Mouse (Mus musculus) lung, embryonic 14.5 days (tissue): ENCODE results near the gene Ppm1g. TPM values are rescaled to one million over a fixed set of nuclear protein-coding genes. Genes with fewer than 3 reads are reported as not detected.

ENCODE experiments used
- ATAC-seq: fragments of 200-750 bp; cut with Nextera tagmentation; 2 replicates; pipeline ENCODE4 v1.8.0; 2017; ENCODE audit warnings: mild to moderate bottlenecking, moderate TSS enrichment, moderate library complexity; ENCODE audit not compliant: insufficient read depth
- DNase-seq: peaks from one replicate; pipeline ENCODE4 v3.0.0-alpha.2; 2015
- H3K27ac ChIP-seq: fragments of 300-500 bp; sonication (generic); 2 replicates; pipeline ENCODE4 v1.5.1; 2014; ENCODE audit warnings: low read depth, mild to moderate bottlenecking, moderate library complexity
- H3K27me3 ChIP-seq: fragments of 300-500 bp; sonication (generic); 2 replicates; pipeline ENCODE4 v1.6.1; 2014; ENCODE audit warnings: low read length, control low read depth; ENCODE audit not compliant: insufficient read depth
- H3K36me3 ChIP-seq: fragments of 300-500 bp; sonication (generic); 2 replicates; pipeline ENCODE4 v1.6.1; 2014; ENCODE audit warnings: control low read depth; ENCODE audit not compliant: insufficient read depth
- H3K4me1 ChIP-seq: fragments of 300-500 bp; sonication (generic); 2 replicates; pipeline ENCODE4 v1.6.1; 2014; ENCODE audit warnings: antibody characterized with exemption, control low read depth; ENCODE audit not compliant: insufficient read depth
- H3K4me2 ChIP-seq: fragments of 300-500 bp; sonication (generic); 2 replicates; pipeline ENCODE4 v1.6.1; 2014; ENCODE audit warnings: mild to moderate bottlenecking
- H3K4me3 ChIP-seq: fragments of 300-500 bp; sonication (generic); 2 replicates; pipeline ENCODE4 v1.5.1; 2014; ENCODE audit warnings: low read depth, low read length
- H3K9ac ChIP-seq: fragments of 300-500 bp; sonication (generic); 2 replicates; pipeline ENCODE4 v1.6.1; 2014
- H3K9me3 ChIP-seq: fragments of 300-500 bp; sonication (generic); 2 replicates; pipeline ENCODE4 v1.6.1; 2016; ENCODE audit warnings: low read depth, low read length, control low read depth
- CTCF ChIP-seq: IDR thresholded peaks from 2 replicates; pipeline ENCODE4 v1.5.1; 2016; ENCODE audit warnings: antibody characterized with exemption, low read depth
- WGBS: fragments of 180-500 bp; shearing (Covaris S2); extraction: QIAGEN DNeasy Blood & Tissue Kit; methylation state at CpG from one replicate; pipeline ENCODE4 v1.1.7; 2014; 5-methylcytosine and 5-hydroxymethylcytosine counted together
- polyA plus RNA-seq: library from polyadenylated mRNA; unstranded; fragments of >200 nt; fragmentation: Nextera tagmentation; extraction: Ambion mirVana; gene quantifications from 2 replicates; pipeline ENCODE4 v1.2.1, GENCODE M21; 2014

The Ppm1g gene
- polyA plus RNA-seq, 1 experiment from 2014 or later: 148 TPM

DNA sequence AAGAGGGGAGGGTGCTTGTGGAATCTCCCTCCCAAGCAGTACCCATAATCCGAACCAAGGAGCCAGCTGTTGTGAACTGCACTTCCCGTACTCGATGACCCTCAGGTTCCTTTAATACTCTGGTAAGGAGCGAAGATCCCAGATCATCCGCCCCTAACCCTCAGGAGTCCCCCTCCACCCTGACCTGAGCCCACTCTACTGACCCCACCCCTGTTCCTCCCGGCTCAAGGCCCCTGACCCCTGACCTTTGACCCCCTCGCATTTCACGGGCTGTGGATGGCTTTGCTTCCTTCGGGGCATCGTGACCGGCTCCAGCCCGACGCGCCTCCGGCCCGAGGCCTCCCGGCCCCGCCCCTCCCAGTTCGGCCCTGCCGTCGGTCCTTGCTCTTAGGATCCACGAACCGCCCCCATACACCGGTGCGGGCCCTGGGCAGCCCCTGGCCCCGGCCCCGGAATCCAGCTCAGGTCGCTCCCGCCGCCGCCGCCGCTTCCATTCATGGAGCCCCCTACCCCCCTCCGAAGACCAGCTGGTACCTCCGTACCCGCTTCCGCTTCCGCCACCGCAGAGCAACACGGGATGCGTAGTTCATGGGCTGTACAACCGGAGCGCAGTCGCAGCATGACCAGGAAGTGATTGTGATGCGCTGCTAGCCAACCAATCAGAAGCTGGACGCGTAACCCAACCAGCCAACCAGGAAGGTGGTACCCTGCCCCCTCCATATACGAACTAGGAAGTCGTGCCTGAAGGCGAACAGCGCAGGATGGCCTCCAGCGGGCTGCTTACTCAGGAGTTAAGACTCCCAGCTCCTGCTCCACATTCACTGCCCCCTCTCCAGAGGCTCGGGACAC, 18.5 kb downstream of the Ppm1g start, which contains the start of gene Zfp513:
Gene Zfp513, minus strand, starts transcription at position 562 of the 849 bp plus-strand sequence.
- H3K9ac ChIP-seq: peak within 1 kb of the TSS; percentile 83
- DNase-seq (peak; percentile 98), ATAC-seq (peak; percentile 98)
- peaks cover 83% of the 10 kb centered on the region for H3K36me3 ChIP-seq
- H3K9me3 ChIP-seq: peaks cover 6% of the 10 kb centered on the region; the same call in 1 of the 2 replicates
- no peaks in the 10 kb centered on the region for H3K27me3 ChIP-seq
- peak within 1 kb of the TSS; percentile 90 for H3K4me2 ChIP-seq
- peaks cover 4% of the 10 kb centered on the region; the same call in 1 of the 2 replicates for H3K4me1 ChIP-seq
- H3K27ac ChIP-seq: peak within 1 kb of the TSS; percentile 65
- peak within 1 kb of the TSS; percentile 83 for H3K4me3 ChIP-seq
- TF ChIP-seq CTCF: no peak
- WGBS: under 1% methylated on average over 53 of the region's 53 CpGs

DNA sequence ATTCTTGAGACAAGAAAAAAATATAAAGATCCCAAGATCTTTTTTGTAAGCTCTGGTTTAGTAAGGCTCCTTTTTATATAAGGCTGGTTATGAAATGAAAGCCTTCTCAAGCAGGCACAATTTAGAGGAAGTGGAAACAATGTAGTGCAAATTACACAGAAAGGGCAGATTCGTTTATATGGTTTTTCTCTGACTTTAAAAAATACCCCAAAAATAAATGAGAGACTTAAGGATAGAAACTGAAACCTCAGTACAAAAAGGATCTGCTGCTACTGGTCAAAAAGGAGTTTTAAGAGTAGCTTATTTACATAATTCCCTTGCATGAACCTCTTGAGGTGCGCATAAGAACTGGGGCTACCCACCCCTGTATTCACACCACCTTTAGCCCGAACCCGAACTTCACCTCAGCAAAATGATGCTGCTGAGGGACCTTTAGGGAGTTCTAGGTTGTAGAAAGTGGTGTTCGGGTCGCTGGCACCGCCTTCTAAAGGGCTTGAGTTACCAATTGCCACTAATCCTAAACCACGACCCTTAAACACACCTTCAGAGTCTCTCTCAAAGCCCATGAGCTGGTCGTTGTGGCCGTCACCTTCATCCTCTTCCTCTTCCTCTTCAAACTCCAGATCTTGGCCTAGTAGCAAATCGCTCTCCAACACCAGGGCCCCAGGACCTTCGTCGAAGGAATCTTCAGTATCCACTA, 19.3 kb downstream of the Ppm1g start:
- no peak for TF ChIP-seq CTCF
- 18% methylated on average over 13 of the region's 13 CpGs for WGBS
- ATAC-seq: no peak

DNA sequence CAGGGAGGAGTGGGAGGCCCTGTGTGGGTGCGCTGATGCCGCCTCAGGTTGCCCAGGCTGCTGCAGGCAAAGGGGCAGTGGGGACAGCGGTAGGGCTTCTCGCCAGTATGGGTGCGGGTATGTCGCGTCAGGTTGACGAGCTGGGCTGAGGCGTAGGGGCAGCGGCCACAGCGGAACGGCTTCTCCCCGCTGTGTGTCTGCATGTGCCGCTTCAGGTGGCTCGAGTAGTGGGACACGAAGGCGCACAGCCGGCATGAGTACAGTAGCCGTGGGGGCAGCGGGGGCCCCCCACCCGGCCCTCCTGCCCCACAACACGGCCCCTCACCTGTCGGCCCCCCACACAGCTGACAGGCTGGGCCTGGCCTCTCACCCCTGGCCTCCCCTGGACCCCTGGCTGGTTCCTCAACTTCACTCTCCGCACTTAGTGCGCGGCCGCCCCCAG, 20.1 kb downstream of the Ppm1g start:
- ATAC-seq (no peak), DNase-seq (no peak)
- H3K4me1 ChIP-seq: peaks cover 4% of the 10 kb centered on the region; the same call in 1 of the 2 replicates
- peaks cover 84% of the 10 kb centered on the region for H3K36me3 ChIP-seq
- WGBS: 86% methylated on average over 27 of the region's 27 CpGs
- H3K4me2 ChIP-seq: peak overlapping the region; percentile 90; the same call in 1 of the 2 replicates
- peaks cover 6% of the 10 kb centered on the region; the same call in 1 of the 2 replicates for H3K9me3 ChIP-seq
- peak overlapping the region; percentile 83; the same call in 1 of the 2 replicates for H3K9ac ChIP-seq
- H3K27me3 ChIP-seq: no peaks in the 10 kb centered on the region
- peak overlapping the region; percentile 83; the same call in 1 of the 2 replicates for H3K4me3 ChIP-seq
- TF ChIP-seq CTCF: no peak
- H3K27ac ChIP-seq: no peak overlapping the region

More for the DNA sequence above, 19.3 kb downstream of the Ppm1g start:
- Histone ChIP-seq H3K4me2 (peak overlapping the region; percentile 90), H3K27ac (peak overlapping the region; percentile 65; the same call in 1 of the 2 replicates), H3K9me3 (peaks cover 6% of the 10 kb centered on the region; the same call in 1 of the 2 replicates), H3K4me1 (peaks cover 4% of the 10 kb centered on the region; the same call in 1 of the 2 replicates), H3K4me3 (peak overlapping the region; percentile 83), H3K9ac (peak overlapping the region; percentile 83), H3K27me3 (no peaks in the 10 kb centered on the region), H3K36me3 (peaks cover 84% of the 10 kb centered on the region)
- DNase-seq: no peak

DNA sequence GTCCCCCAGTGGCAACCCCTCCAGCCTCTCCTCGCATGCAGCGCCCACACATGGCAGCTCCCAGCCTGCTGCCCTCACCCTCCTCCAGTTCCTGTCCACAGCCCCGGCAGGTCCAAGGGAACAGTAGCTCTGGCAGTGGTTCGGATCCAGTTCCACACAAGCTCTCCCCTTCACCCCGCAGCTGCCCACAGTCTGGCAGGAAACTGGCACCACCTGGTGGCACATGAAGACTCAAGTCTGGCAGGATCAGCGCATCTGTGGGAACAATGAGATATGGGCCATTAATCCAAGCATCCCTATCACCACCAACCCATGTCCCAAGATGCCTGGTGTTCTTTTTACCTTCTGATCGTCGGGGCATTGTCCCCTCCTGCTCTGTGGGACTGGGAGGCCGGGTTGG, 20.6 kb downstream of the Ppm1g start:
- Histone ChIP-seq H3K27ac (no peak overlapping the region), H3K4me1 (peaks cover 4% of the 10 kb centered on the region; the same call in 1 of the 2 replicates), H3K4me3 (no peak overlapping the region; the same call in 1 of the 2 replicates), H3K9ac (no peak overlapping the region), H3K36me3 (peaks cover 84% of the 10 kb centered on the region), H3K9me3 (peaks cover 6% of the 10 kb centered on the region; the same call in 1 of the 2 replicates), H3K27me3 (no peaks in the 10 kb centered on the region), H3K4me2 (no peak overlapping the region)
- peak; percentile 7 for DNase-seq
- TF ChIP-seq CTCF: peak; percentile 17; the same call in 1 of the 2 replicates
- ATAC-seq: no peak
- 81% methylated on average over 9 of the region's 9 CpGs for WGBS

DNA sequence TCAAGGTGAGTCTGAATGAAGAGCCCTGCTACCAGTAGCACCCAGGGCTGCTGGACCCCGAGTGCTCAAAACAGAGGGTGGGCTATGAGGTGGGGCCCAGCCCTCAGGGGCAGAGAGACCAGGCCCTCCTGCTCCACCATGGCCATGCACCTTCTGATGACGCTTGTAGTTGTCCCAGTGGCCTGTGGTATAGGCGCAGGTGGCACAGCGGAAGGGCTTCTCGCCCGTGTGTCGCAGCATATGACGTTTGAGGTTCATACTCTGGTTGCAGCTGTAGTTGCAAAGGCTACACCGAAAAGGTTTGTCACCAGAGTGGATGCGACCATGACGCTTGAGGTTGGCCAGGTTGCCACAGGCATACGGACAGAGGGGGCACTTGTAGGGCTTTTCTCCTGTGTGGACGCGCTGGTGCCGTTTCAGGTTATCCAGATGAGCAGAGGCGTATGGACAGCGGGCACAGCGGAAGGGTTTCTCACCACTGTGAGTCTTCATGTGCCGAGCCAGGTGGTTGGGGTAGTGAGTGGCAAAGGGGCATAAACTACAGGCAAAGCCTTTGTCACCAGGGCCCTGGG, 21.1 kb downstream of the Ppm1g start:
- H3K4me3 ChIP-seq: no peak overlapping the region
- ATAC-seq (no peak), DNase-seq (no peak)
- H3K36me3 ChIP-seq: peaks cover 84% of the 10 kb centered on the region
- no peak overlapping the region for H3K9ac ChIP-seq
- peaks cover 4% of the 10 kb centered on the region; the same call in 1 of the 2 replicates for H3K4me1 ChIP-seq
- no peak overlapping the region for H3K27ac ChIP-seq
- H3K9me3 ChIP-seq: peaks cover 6% of the 10 kb centered on the region; the same call in 1 of the 2 replicates
- H3K4me2 ChIP-seq: no peak overlapping the region
- TF ChIP-seq CTCF: no peak
- H3K27me3 ChIP-seq: no peaks in the 10 kb centered on the region
- 88% methylated on average over 19 of the region's 19 CpGs for WGBS

DNA sequence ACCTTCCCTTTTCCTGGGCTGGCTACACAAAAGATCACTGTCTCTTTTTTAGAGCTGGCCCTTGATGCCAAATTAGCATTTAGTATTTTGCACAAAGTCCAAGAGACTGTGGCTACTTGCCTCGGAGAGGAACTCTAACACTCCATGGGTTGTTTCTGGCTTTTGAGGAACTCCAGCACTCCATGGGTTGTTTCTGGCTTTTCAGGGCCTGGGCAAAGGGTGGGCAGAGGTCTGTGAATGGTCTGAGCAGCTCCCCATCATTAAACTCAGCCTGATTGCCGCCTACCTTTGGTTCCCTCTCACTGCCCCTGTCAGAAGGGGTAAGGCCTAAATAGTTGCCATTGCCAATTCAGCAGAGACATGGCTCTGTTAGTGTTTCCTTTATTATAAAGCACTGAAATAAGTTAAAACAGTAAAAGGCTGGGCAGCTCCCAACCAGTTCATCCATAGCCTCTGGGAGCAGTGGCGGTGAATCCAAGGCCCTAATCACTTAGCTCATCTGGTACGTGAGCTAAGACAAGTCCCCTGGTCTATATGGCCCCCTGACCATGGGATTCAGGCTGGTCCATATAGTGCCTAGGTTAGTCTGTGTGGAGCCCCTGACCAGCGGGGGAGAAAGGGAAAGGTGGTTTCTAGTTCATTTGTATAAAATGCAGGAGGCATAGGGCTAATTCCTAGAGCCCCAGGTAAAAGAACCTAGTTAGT, 21.7 kb downstream of the Ppm1g start:
- Histone ChIP-seq H3K4me1 (peaks cover 7% of the 10 kb centered on the region; the same call in 1 of the 2 replicates), H3K4me2 (no peak overlapping the region), H3K36me3 (peaks cover 81% of the 10 kb centered on the region), H3K9me3 (peaks cover 6% of the 10 kb centered on the region; the same call in 1 of the 2 replicates), H3K4me3 (no peak overlapping the region), H3K27me3 (no peaks in the 10 kb centered on the region), H3K9ac (no peak overlapping the region), H3K27ac (no peak overlapping the region)
- TF ChIP-seq CTCF: no peak
- ATAC-seq (no peak), DNase-seq (no peak)
- 85% methylated on average over 5 of the region's 5 CpGs for WGBS
